Mouse (Mus musculus): ENCODE data around the gene Cyren.

Gene Cyren

GRCm38 (mm10) chr6:34900990-34901389 lies 23.1 kb upstream of the Cyren start:
- DNase-seq (ENCODE audit: low spot score in 2 of 2), result no peak

- DNase-seq (ENCODE audit: low spot score in 2 of 2), result no peak
Observed at GRCm38 (mm10) chr6:34899127-34899526, 21.3 kb upstream of the Cyren start.

GRCm38 (mm10) chr6:34896168-34896780 lies 18.4 kb upstream of the Cyren start:
- DNase-seq (ENCODE audit: low spot score in 2 of 2), result no peak

- no peak for DNase-seq (ENCODE audit: low spot score in 2 of 2)
Observed at GRCm38 (mm10) chr6:34895569-34895968, 17.7 kb upstream of the Cyren start.

GRCm38 (mm10) chr6:34889185-34889584 lies 11.3 kb upstream of the Cyren start:
- DNase-seq (ENCODE audit: low spot score in 2 of 2), result no peak

GRCm38 (mm10) chr6:34887131-34887850 lies 9.4 kb upstream of the Cyren start:
- DNase-seq (ENCODE audit: low spot score in 2 of 2), result no peak

- DNase-seq (ENCODE audit: low spot score in 2 of 2), result no peak
Observed at GRCm38 (mm10) chr6:34884724-34885123, 6.9 kb upstream of the Cyren start.

- DNase-seq (ENCODE audit: low spot score in 2 of 2), result peak in 1 of 2 experiments; percentile 41
Observed at GRCm38 (mm10) chr6:34879911-34880475, 2.1 kb upstream of the Cyren start.

- DNase-seq (ENCODE audit: low spot score in 2 of 2), result no peak
Observed at GRCm38 (mm10) chr6:34879101-34879740, 1.4 kb upstream of the Cyren start.

GRCm38 (mm10) chr6:34876835-34877156 lies 1.1 kb downstream of the Cyren start:
- no peak for DNase-seq (ENCODE audit: low spot score in 2 of 2)

GRCm38 (mm10) chr6:34875966-34876834 lies 1.7 kb downstream of the Cyren start:
- DNase-seq (ENCODE audit: low spot score in 2 of 2), result no peak

- DNase-seq (ENCODE audit: low spot score in 2 of 2), result no peak
Observed at GRCm38 (mm10) chr6:34875268-34875761, 2.5 kb downstream of the Cyren start.

GRCm38 (mm10) chr6:34874101-34874921 lies 3.5 kb downstream of the Cyren start:
- no peak for DNase-seq (ENCODE audit: low spot score in 2 of 2)

GRCm38 (mm10) chr6:34872871-34873270 lies 5.0 kb downstream of the Cyren start:
- no peak for DNase-seq (ENCODE audit: low spot score in 2 of 2)

GRCm38 (mm10) chr6:34871929-34872328 lies 5.9 kb downstream of the Cyren start:
- DNase-seq (ENCODE audit: low spot score in 2 of 2), result no peak

- DNase-seq (ENCODE audit: low spot score in 2 of 2), result no peak
Observed at GRCm38 (mm10) chr6:34870724-34871123, 7.1 kb downstream of the Cyren start.

GRCm38 (mm10) chr6:34870136-34870535 lies 7.7 kb downstream of the Cyren start:
- DNase-seq (ENCODE audit: low spot score in 2 of 2), result no peak

GRCm38 (mm10) chr6:34869225-34869915 lies 8.5 kb downstream of the Cyren start:
- DNase-seq (ENCODE audit: low spot score in 2 of 2), result no peak

- no peak for DNase-seq (ENCODE audit: low spot score in 2 of 2)
Observed at GRCm38 (mm10) chr6:34868507-34869217, 9.2 kb downstream of the Cyren start.

- DNase-seq (ENCODE audit: low spot score in 2 of 2), result no peak
Observed at GRCm38 (mm10) chr6:34867995-34868350, 9.9 kb downstream of the Cyren start.

All from frontal cortex, postnatal 14 days (tissue).